In the genomic region with DNA sequence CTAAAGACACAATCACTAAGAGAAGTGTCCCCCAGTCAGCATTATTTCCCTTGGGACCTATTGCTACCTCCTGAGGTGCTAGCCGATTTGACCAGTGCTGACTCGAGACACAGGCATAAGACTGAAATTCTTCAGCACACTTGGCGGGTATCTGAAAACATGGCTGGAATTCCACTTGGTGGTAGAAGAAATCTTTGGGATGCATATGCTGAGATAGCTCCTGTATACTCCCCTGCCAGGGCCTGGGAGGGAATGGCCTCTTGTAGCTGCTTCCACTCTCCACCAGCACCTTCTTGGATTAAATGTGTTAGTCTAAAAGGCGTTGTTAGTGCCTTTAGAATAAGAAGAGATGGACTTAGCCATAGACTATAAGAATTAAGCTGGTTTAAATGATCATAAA, we compare ENCODE assay signal across 21 mouse cellular contexts. TPM values are rescaled to one million over a fixed set of nuclear protein-coding genes. Genes with fewer than 3 reads are reported as not detected.
A peak's percentile ranks its signal among the peaks of the same experiment; 100 is the strongest.
DNase-seq lines count a peak whose midpoint lies in the region; ATAC-seq and TF ChIP-seq lines count a peak whose summit lies in the region.
"Had no signal": no experiment of that assay in that cellular context is flagged by ENCODE, and none has a peak within 500 bp of the region (broad histone marks: within the 10 kb centered on the region; RNA-seq: fewer than 3 reads in every experiment).

No protein-coding gene starts in this region.

- H3K27me3 ChIP-seq in heart, embryonic 12.5 days (replicated peaks): peaks cover 5% of the 10 kb centered on the region; the same call in 1 of the 2 replicates
- H3K27me3 ChIP-seq in kidney, embryonic 15.5 days: no peaks in the 10 kb centered on the region; the same call in 1 of the 2 replicates
- H3K27me3 ChIP-seq in lung, embryonic 15.5 days: no peaks in the 10 kb centered on the region
- no peaks in the 10 kb centered on the region for H3K27me3 ChIP-seq in intestine, postnatal 0 days (replicated peaks; ENCODE audit: control insufficient read depth, insufficient read depth, low read length)
- H3K27me3 ChIP-seq: hindbrain, embryonic 13.5 days; limb, embryonic 15.5 days; neural tube, embryonic 13.5 days had no signal

- no peak overlapping the region for H3K4me3 ChIP-seq in heart, embryonic 12.5 days
- no peak overlapping the region for H3K4me3 ChIP-seq in kidney, embryonic 15.5 days (replicated peaks)
- H3K4me3 ChIP-seq in lung, embryonic 15.5 days: no peak overlapping the region
- no peak overlapping the region for H3K4me3 ChIP-seq in intestine, postnatal 0 days (ENCODE audit: low read depth, low read length)
- H3K4me3 ChIP-seq: hindbrain, embryonic 13.5 days; limb, embryonic 15.5 days; midbrain, embryonic 13.5 days; neural tube, embryonic 13.5 days had no signal

- peak overlapping the region; percentile 24; the same call in 1 of the 2 replicates for H3K4me2 ChIP-seq in heart, embryonic 12.5 days
- H3K4me2 ChIP-seq in kidney, embryonic 15.5 days: peak overlapping the region; percentile 20
- H3K4me2 ChIP-seq in lung, embryonic 15.5 days: peak overlapping the region; percentile 25
- peak overlapping the region; percentile 13; the same call in 1 of the 2 replicates for H3K4me2 ChIP-seq in intestine, postnatal 0 days (replicated peaks; ENCODE audit: low read depth)
- H3K4me2 ChIP-seq: hindbrain, embryonic 13.5 days; limb, embryonic 15.5 days; midbrain, embryonic 13.5 days; neural tube, embryonic 13.5 days had no signal

- H3K36me3 ChIP-seq in heart, embryonic 12.5 days: no peaks in the 10 kb centered on the region
- no peaks in the 10 kb centered on the region for H3K36me3 ChIP-seq in kidney, embryonic 15.5 days
- H3K36me3 ChIP-seq in lung, embryonic 15.5 days: no peaks in the 10 kb centered on the region
- H3K36me3 ChIP-seq in intestine, postnatal 0 days (ENCODE audit: control insufficient read depth, insufficient read depth): no peaks in the 10 kb centered on the region
- H3K36me3 ChIP-seq: hindbrain, embryonic 13.5 days; limb, embryonic 15.5 days; midbrain, embryonic 13.5 days; neural tube, embryonic 13.5 days had no signal

- WGBS in heart, embryonic 12.5 days: 56% methylated on average over 4 of the region's 4 CpGs
- 69% methylated on average over 4 of the region's 4 CpGs for WGBS in kidney, embryonic 15.5 days
- WGBS in lung, embryonic 15.5 days: 51% methylated on average over 4 of the region's 4 CpGs
- 78% methylated on average over 4 of the region's 4 CpGs for WGBS in intestine, postnatal 0 days

- H3K27ac ChIP-seq in heart, embryonic 12.5 days (ENCODE audit: poor library complexity, severe bottlenecking): no peak overlapping the region
- peak overlapping the region; percentile 34; the same call in 1 of the 2 replicates for H3K27ac ChIP-seq in kidney, embryonic 15.5 days
- no peak overlapping the region for H3K27ac ChIP-seq in lung, embryonic 15.5 days
- H3K27ac ChIP-seq in intestine, postnatal 0 days (ENCODE audit: low read depth, low read length): no peak overlapping the region
- H3K27ac ChIP-seq: hindbrain, embryonic 13.5 days; midbrain, embryonic 13.5 days; neural tube, embryonic 13.5 days had no signal

- H3K4me1 ChIP-seq in heart, embryonic 12.5 days (replicated peaks): no peaks in the 10 kb centered on the region
- H3K4me1 ChIP-seq in kidney, embryonic 15.5 days: peaks cover 13% of the 10 kb centered on the region; the same call in 1 of the 2 replicates
- peaks cover 3% of the 10 kb centered on the region for H3K4me1 ChIP-seq in lung, embryonic 15.5 days
- no peaks in the 10 kb centered on the region for H3K4me1 ChIP-seq in intestine, postnatal 0 days (replicated peaks; ENCODE audit: control insufficient read depth, insufficient read depth, low read length)
- H3K4me1 ChIP-seq: hindbrain, embryonic 13.5 days; midbrain, embryonic 13.5 days had no signal

- DNase-seq in heart, adult 8-10 months (ENCODE audit: low spot score): no peak
- no peak for DNase-seq in kidney, adult 8-10 months
- no peak for DNase-seq in lung, postnatal 14 days
- DNase-seq in frontal cortex, postnatal 14 days (ENCODE audit: low spot score in 2 of 2): no peak
- DNase-seq: adrenal gland, postnatal 25 days; B cell, adult 2 months; cerebellum, adult 11 months; thymus, postnatal 36 days had no signal

- no peak for ATAC-seq in heart, embryonic 12.5 days (ENCODE audit: insufficient number of reproducible peaks, low FRiP score)
- no peak for ATAC-seq in kidney, embryonic 15.5 days (replicated peaks; ENCODE audit: low FRiP score)
- ATAC-seq in lung, embryonic 15.5 days (ENCODE audit: borderline replicate concordance, extremely low read depth, low FRiP score, low TSS enrichment): peak; percentile 8; the same call in 1 of the 2 replicates
- ATAC-seq in intestine, postnatal 0 days: no peak
- ATAC-seq: inflammation-experienced regulatory T-cells, adult 6 months; midbrain, embryonic 13.5 days had no signal

- H3K9me3 ChIP-seq in heart, embryonic 12.5 days (replicated peaks): 0 out of 2 replicates have a peak, but pooled peaks cover 3% of the 10 kb centered on the region
- H3K9me3 ChIP-seq in kidney, embryonic 15.5 days (replicated peaks): no peaks in the 10 kb centered on the region
- H3K9me3 ChIP-seq in lung, embryonic 15.5 days: no peaks in the 10 kb centered on the region
- no peaks in the 10 kb centered on the region for H3K9me3 ChIP-seq in intestine, postnatal 0 days (ENCODE audit: control insufficient read depth)
- H3K9me3 ChIP-seq: hindbrain, embryonic 13.5 days; limb, embryonic 15.5 days; midbrain, embryonic 13.5 days; neural tube, embryonic 13.5 days had no signal

- TF ChIP-seq CTCF in intestine, postnatal 0 days (IDR thresholded peaks at IDR 0.05; ENCODE audit: low read depth): no peak

- H3K9ac ChIP-seq in heart, embryonic 12.5 days: no peak overlapping the region
- H3K9ac ChIP-seq in kidney, embryonic 15.5 days: no peak overlapping the region
- H3K9ac ChIP-seq in lung, embryonic 15.5 days: no peak overlapping the region
- H3K9ac ChIP-seq in intestine, postnatal 0 days (ENCODE audit: low read depth, low read length): no peak overlapping the region
- H3K9ac ChIP-seq: hindbrain, embryonic 13.5 days; limb, embryonic 15.5 days; midbrain, embryonic 13.5 days; neural tube, embryonic 13.5 days had no signal

RNA-seq across cellular contexts. Expression of a gene that starts 50.8 kb away (rescaled TPM):
- 0.82 TPM in 1 of 2 replicates, not detected in the other for polyA plus RNA-seq in heart, embryonic 12.5 days (2016; fragmentation: Nextera tagmentation; extraction: Ambion mirVana)
- not detected for total RNA-seq in heart, adult 8-10 months (2022)
- polyA plus RNA-seq in kidney, embryonic 15.5 days (2015; fragmentation: Nextera tagmentation; extraction: Ambion mirVana): 1.1 and 2.6 TPM in 2 replicates
- polyA plus RNA-seq in lung, embryonic 15.5 days (2015; fragmentation: Nextera tagmentation; extraction: Ambion mirVana): 1.3 and 1.6 TPM in 2 replicates
- polyA plus RNA-seq in intestine, postnatal 0 days (2015; fragmentation: Nextera tagmentation; extraction: Ambion mirVana): 1.9 and 2.4 TPM in 2 replicates
- total RNA-seq: adrenal gland, postnatal 25 days; gastrocnemius, adult 8-10 months; layer of hippocampus, adult 18-20 months; layer of hippocampus, postnatal 25 days; left cerebral cortex, postnatal 10 days had no signal
